Mouse (Mus musculus): Measurements from ENCODE around the gene Ttc27. TPM values are rescaled to one million over a fixed set of nuclear protein-coding genes. Genes with fewer than 3 reads are reported as not detected.

Gene Ttc27
- polyA plus RNA-seq, 1 experiment from 2014 or later, result 15.0 TPM

- ATAC-seq (ENCODE audit: low FRiP score), result no peak
- 49% methylated on average over 10 of the region's 10 CpGs for WGBS
These were observed 128.7 kb downstream of the Ttc27 start for GRCm38 (mm10) chr17:74846031-74846891.

GRCm38 (mm10) chr17:74850216-74850615, 132.7 kb downstream of the Ttc27 start:
- H3K4me3 ChIP-seq (replicated peaks), result no peak overlapping the region
- no peak overlapping the region for H3K4me2 ChIP-seq
- H3K36me3 ChIP-seq, result no peaks in the 10 kb centered on the region
- H3K27me3 ChIP-seq (replicated peaks), result no peaks in the 10 kb centered on the region
- H3K9me3 ChIP-seq (replicated peaks), result no peaks in the 10 kb centered on the region
- H3K9ac ChIP-seq (replicated peaks), result no peak overlapping the region
- WGBS, result 96% methylated on average over 3 of the region's 3 CpGs
- no peak for ATAC-seq (ENCODE audit: low FRiP score)
- no peak overlapping the region for H3K27ac ChIP-seq (replicated peaks)
- no peaks in the 10 kb centered on the region for H3K4me1 ChIP-seq

More at GRCm38 (mm10) chr17:74846031-74846891, 128.7 kb downstream of the Ttc27 start:
- H3K9me3 ChIP-seq (replicated peaks), result no peaks in the 10 kb centered on the region
- no peak overlapping the region for H3K4me3 ChIP-seq (replicated peaks)
- no peak overlapping the region for H3K27ac ChIP-seq (replicated peaks)
- no peaks in the 10 kb centered on the region for H3K36me3 ChIP-seq
- H3K4me2 ChIP-seq, result no peak overlapping the region
- no peaks in the 10 kb centered on the region for H3K27me3 ChIP-seq (replicated peaks)
- H3K9ac ChIP-seq (replicated peaks), result no peak overlapping the region
- no peaks in the 10 kb centered on the region for H3K4me1 ChIP-seq

GRCm38 (mm10) chr17:74859298-74859697, 141.8 kb downstream of the Ttc27 start:
- Histone ChIP-seq H3K4me2 (no peak overlapping the region), H3K36me3 (peaks cover 2% of the 10 kb centered on the region; the same call in 1 of the 2 replicates), H3K9me3 (replicated peaks) (no peaks in the 10 kb centered on the region), H3K27me3 (replicated peaks) (no peaks in the 10 kb centered on the region), H3K9ac (replicated peaks) (no peak overlapping the region), H3K27ac (replicated peaks) (no peak overlapping the region), H3K4me3 (replicated peaks) (no peak overlapping the region), H3K4me1 (no peaks in the 10 kb centered on the region)
- no peak for ATAC-seq (ENCODE audit: low FRiP score)
- 82% methylated on average over 2 of the region's 2 CpGs for WGBS

- Histone ChIP-seq H3K27ac (replicated peaks) (no peak overlapping the region), H3K4me2 (no peak overlapping the region), H3K9me3 (replicated peaks) (no peaks in the 10 kb centered on the region), H3K27me3 (replicated peaks) (no peaks in the 10 kb centered on the region), H3K4me1 (no peaks in the 10 kb centered on the region), H3K36me3 (peaks cover 2% of the 10 kb centered on the region; the same call in 1 of the 2 replicates), H3K4me3 (replicated peaks) (no peak overlapping the region), H3K9ac (replicated peaks) (no peak overlapping the region)
- 75% methylated on average over 17 of the region's 17 CpGs for WGBS
- ATAC-seq (ENCODE audit: low FRiP score), result no peak
These were observed 142.9 kb downstream of the Ttc27 start for GRCm38 (mm10) chr17:74860180-74860993.

GRCm38 (mm10) chr17:74863845-74864244, 146.3 kb downstream of the Ttc27 start:
- Histone ChIP-seq H3K27ac (replicated peaks) (no peak overlapping the region), H3K9ac (replicated peaks) (no peak overlapping the region), H3K27me3 (replicated peaks) (no peaks in the 10 kb centered on the region), H3K4me3 (replicated peaks) (no peak overlapping the region), H3K9me3 (replicated peaks) (no peaks in the 10 kb centered on the region), H3K4me2 (no peak overlapping the region), H3K4me1 (peaks cover 14% of the 10 kb centered on the region), H3K36me3 (no peaks in the 10 kb centered on the region)
- no peak for ATAC-seq (ENCODE audit: low FRiP score)
- WGBS, result 92% methylated on average over 5 of the region's 5 CpGs

- H3K27me3 ChIP-seq (replicated peaks), result no peaks in the 10 kb centered on the region
- no peak overlapping the region for H3K4me2 ChIP-seq
- 84% methylated on average over 10 of the region's 10 CpGs for WGBS
- H3K4me1 ChIP-seq, result peaks cover 14% of the 10 kb centered on the region
- no peaks in the 10 kb centered on the region for H3K9me3 ChIP-seq (replicated peaks)
- no peak overlapping the region for H3K4me3 ChIP-seq (replicated peaks)
- no peaks in the 10 kb centered on the region for H3K36me3 ChIP-seq
- H3K9ac ChIP-seq (replicated peaks), result no peak overlapping the region
- ATAC-seq (ENCODE audit: low FRiP score), result no peak
- H3K27ac ChIP-seq (replicated peaks), result no peak overlapping the region
These were observed 147.4 kb downstream of the Ttc27 start for GRCm38 (mm10) chr17:74864790-74865548.

GRCm38 (mm10) chr17:74865694-74866564, 148.4 kb downstream of the Ttc27 start:
- H3K27me3 ChIP-seq (replicated peaks), result no peaks in the 10 kb centered on the region
- H3K27ac ChIP-seq (replicated peaks), result no peak overlapping the region
- ATAC-seq (ENCODE audit: low FRiP score), result no peak
- H3K9me3 ChIP-seq (replicated peaks), result no peaks in the 10 kb centered on the region
- 77% methylated on average over 16 of the region's 16 CpGs for WGBS
- no peak overlapping the region for H3K9ac ChIP-seq (replicated peaks)
- no peaks in the 10 kb centered on the region for H3K36me3 ChIP-seq
- H3K4me3 ChIP-seq (replicated peaks), result no peak overlapping the region
- peaks cover 14% of the 10 kb centered on the region for H3K4me1 ChIP-seq
- no peak overlapping the region for H3K4me2 ChIP-seq

- H3K27ac ChIP-seq (replicated peaks), result no peak overlapping the region; the same call in 1 of the 2 replicates
- no peak overlapping the region for H3K4me2 ChIP-seq
- no peak overlapping the region; the same call in 1 of the 2 replicates for H3K9ac ChIP-seq (replicated peaks)
These were observed 149.3 kb downstream of the Ttc27 start for GRCm38 (mm10) chr17:74866565-74867507.

GRCm38 (mm10) chr17:74868185-74868907, 150.8 kb downstream of the Ttc27 start:
- H3K27ac ChIP-seq (replicated peaks), result no peak overlapping the region
- no peak overlapping the region for H3K9ac ChIP-seq (replicated peaks)
- H3K4me3 ChIP-seq (replicated peaks), result no peak overlapping the region
- no peaks in the 10 kb centered on the region for H3K27me3 ChIP-seq (replicated peaks)
- H3K9me3 ChIP-seq (replicated peaks), result no peaks in the 10 kb centered on the region
- no peak; the same call in 1 of the 2 replicates for ATAC-seq (ENCODE audit: low FRiP score)
- 69% methylated on average over 12 of the region's 12 CpGs for WGBS
- peaks cover 14% of the 10 kb centered on the region for H3K4me1 ChIP-seq
- no peak overlapping the region for H3K4me2 ChIP-seq
- H3K36me3 ChIP-seq, result no peaks in the 10 kb centered on the region

More at GRCm38 (mm10) chr17:74866565-74867507, 149.3 kb downstream of the Ttc27 start:
- peak; percentile 25; the same call in 1 of the 2 replicates for ATAC-seq (ENCODE audit: low FRiP score)
- H3K27me3 ChIP-seq (replicated peaks), result no peaks in the 10 kb centered on the region
- no peaks in the 10 kb centered on the region for H3K36me3 ChIP-seq
- H3K4me3 ChIP-seq (replicated peaks), result no peak overlapping the region
- H3K9me3 ChIP-seq (replicated peaks), result no peaks in the 10 kb centered on the region
- 21% methylated on average over 11 of the region's 11 CpGs for WGBS
- H3K4me1 ChIP-seq, result peaks cover 14% of the 10 kb centered on the region

All from neural tube, embryonic 15.5 days (tissue).